Comparison of ENCODE assay signal across 19 mouse cellular contexts in genomic region chr8:35917573-35917972, GRCm38 (mm10).
DNase-seq lines count a peak whose midpoint lies in the region; ATAC-seq and TF ChIP-seq lines count a peak whose summit lies in the region.
"Had no signal": no experiment of that assay in that cellular context is flagged by ENCODE, and none has a peak within 500 bp of the region (broad histone marks: within the 10 kb centered on the region; RNA-seq: fewer than 3 reads in every experiment).

No protein-coding gene starts in this region.

- H3K4me2 ChIP-seq in liver, embryonic 16.5 days (ENCODE audit: low read depth, low read length), result no peak overlapping the region
- H3K4me2 ChIP-seq in liver, postnatal 0 days (ENCODE audit: low read depth, low read length), result no peak overlapping the region
- H3K4me2 ChIP-seq: embryonic facial prominence, embryonic 12.5 days; forebrain, embryonic 13.5 days; forebrain, embryonic 15.5 days had no signal

- TF ChIP-seq EP300 in liver, postnatal 0 days (IDR thresholded peaks at IDR 0.05; ENCODE audit: low read depth), result no peak

- TF ChIP-seq CTCF in liver, adult 2 months (IDR thresholded peaks at IDR 0.05; ENCODE audit: low read depth, low read length), result no peak
- TF ChIP-seq CTCF in liver, postnatal 0 days (IDR thresholded peaks at IDR 0.05; ENCODE audit: low read depth), result no peak

- 31% methylated on average over 3 of the region's 3 CpGs for WGBS in liver, adult 2 months
- WGBS in liver, embryonic 16.5 days (ENCODE audit: insufficient replicate concordance), result 37% methylated on average over 3 of the region's 3 CpGs
- WGBS in liver, postnatal 0 days (ENCODE audit: insufficient replicate concordance), result 42% methylated on average over 3 of the region's 3 CpGs

- no peaks in the 10 kb centered on the region for H3K79me2 ChIP-seq in liver, adult 2 months (ENCODE audit: control insufficient read depth, insufficient read depth, low read length)

- H3K36me3 ChIP-seq in liver, adult 2 months (ENCODE audit: control insufficient read depth, insufficient read depth, low read length), result no peaks in the 10 kb centered on the region
- no peaks in the 10 kb centered on the region for H3K36me3 ChIP-seq in liver, embryonic 16.5 days (ENCODE audit: control insufficient read depth, insufficient read depth)
- no peaks in the 10 kb centered on the region for H3K36me3 ChIP-seq in liver, postnatal 0 days (replicated peaks; ENCODE audit: insufficient read depth, low read length)
- H3K36me3 ChIP-seq: embryonic facial prominence, embryonic 10.5 days; embryonic facial prominence, embryonic 12.5 days; forebrain, embryonic 15.5 days had no signal

- H3K4me3 ChIP-seq in liver, adult 2 months (ENCODE audit: insufficient read depth, low read depth, low read length), result no peak overlapping the region
- H3K4me3 ChIP-seq in liver, embryonic 16.5 days (ENCODE audit: low read depth, low read length), result no peak overlapping the region
- no peak overlapping the region for H3K4me3 ChIP-seq in liver, postnatal 0 days (ENCODE audit: low read depth, low read length)
- H3K4me3 ChIP-seq: embryonic facial prominence, embryonic 10.5 days; embryonic facial prominence, embryonic 12.5 days; forebrain, embryonic 13.5 days; forebrain, embryonic 15.5 days had no signal

- peak; percentile 67; the same call in 1 of the 2 replicates for ATAC-seq in liver, embryonic 16.5 days (ENCODE audit: low read depth)
- no peak for ATAC-seq in liver, postnatal 0 days
- ATAC-seq: forebrain, embryonic 13.5 days; forebrain, embryonic 15.5 days; forebrain, postnatal 0 days had no signal

- H3K27me3 ChIP-seq in liver, adult 2 months (ENCODE audit: control insufficient read depth, insufficient read depth, low read length), result no peaks in the 10 kb centered on the region
- H3K27me3 ChIP-seq in liver, embryonic 16.5 days (ENCODE audit: control insufficient read depth, insufficient read depth, low read depth, low read length), result no peaks in the 10 kb centered on the region
- no peaks in the 10 kb centered on the region for H3K27me3 ChIP-seq in liver, postnatal 0 days (ENCODE audit: insufficient read depth, low read length)
- H3K27me3 ChIP-seq: embryonic facial prominence, embryonic 12.5 days; forebrain, embryonic 13.5 days; forebrain, embryonic 15.5 days had no signal

- H3K27ac ChIP-seq in liver, adult 2 months (replicated peaks; ENCODE audit: insufficient read depth, low read depth, low read length), result no peak overlapping the region
- no peak overlapping the region for H3K27ac ChIP-seq in liver, embryonic 16.5 days (ENCODE audit: low read length)
- H3K27ac ChIP-seq in liver, postnatal 0 days (ENCODE audit: low read depth), result no peak overlapping the region
- H3K27ac ChIP-seq: embryonic facial prominence, embryonic 10.5 days; embryonic facial prominence, embryonic 12.5 days; forebrain, embryonic 13.5 days; forebrain, embryonic 15.5 days had no signal

- no peaks in the 10 kb centered on the region for H3K9me3 ChIP-seq in liver, embryonic 16.5 days (replicated peaks; ENCODE audit: control insufficient read depth, low read length)
- no peaks in the 10 kb centered on the region for H3K9me3 ChIP-seq in liver, postnatal 0 days (ENCODE audit: low read length)
- H3K9me3 ChIP-seq: embryonic facial prominence, embryonic 10.5 days; embryonic facial prominence, embryonic 12.5 days; forebrain, embryonic 13.5 days; forebrain, embryonic 15.5 days had no signal

- H3K4me1 ChIP-seq in liver, adult 2 months (ENCODE audit: control insufficient read depth, insufficient read depth, low read length), result peaks cover 2% of the 10 kb centered on the region; the same call in 1 of the 2 replicates
- no peaks in the 10 kb centered on the region; the same call in 1 of the 2 replicates for H3K4me1 ChIP-seq in liver, embryonic 16.5 days (ENCODE audit: control insufficient read depth, low read depth, low read length)
- H3K4me1 ChIP-seq in liver, postnatal 0 days (ENCODE audit: insufficient read depth), result no peaks in the 10 kb centered on the region
- H3K4me1 ChIP-seq: embryonic facial prominence, embryonic 12.5 days; forebrain, embryonic 13.5 days; forebrain, embryonic 15.5 days had no signal

- no peak overlapping the region for H3K9ac ChIP-seq in liver, adult 2 months (ENCODE audit: low read depth, low read length)
- H3K9ac ChIP-seq in liver, embryonic 16.5 days (ENCODE audit: low read depth, low read length), result no peak overlapping the region
- H3K9ac ChIP-seq in liver, postnatal 0 days (replicated peaks), result no peak overlapping the region
- H3K9ac ChIP-seq: embryonic facial prominence, embryonic 12.5 days; forebrain, embryonic 13.5 days; forebrain, embryonic 15.5 days; forebrain, postnatal 0 days had no signal

- no peak for TF ChIP-seq POLR2A in liver, adult 2 months (IDR thresholded peaks at IDR 0.05; ENCODE audit: extremely low read depth, insufficient read depth, low read length)

- DNase-seq in liver, adult 2 months (ENCODE audit: extremely low read depth, low read depth, low spot score), result peak; percentile 44
- DNase-seq in liver, result no peak
- no peak for DNase-seq in liver, postnatal 0 days
- peak; percentile 64 for DNase-seq in yolk sac, embryonic 10.5 days (ENCODE audit: low spot score)
- DNase-seq in adrenal gland, adult 8-10 months, result no peak
- DNase-seq: adrenal gland, adult 2 months; adrenal gland, postnatal 14 days; adrenal gland, postnatal 36 days; cerebellum, adult 11-12 months; cerebellum, adult 2 months; cerebellum, adult 9-10 months; cerebellum, postnatal 10 days; cerebellum, postnatal 25 days; forebrain, postnatal 0 days had no signal

Comparison
In these comparisons a context has a peak if more than half of its experiments do, and no peak if none do; other contexts are left out.
1. DNase-seq: peak in liver, adult 2 months (single experiment) and yolk sac, embryonic 10.5 days (single experiment); none in liver (single experiment), liver, postnatal 0 days (single experiment) and adrenal gland, adult 8-10 months (single experiment).